Mouse (Mus musculus): ENCODE data around the gene Bcl2l2. TPM values are rescaled to one million over a fixed set of nuclear protein-coding genes. Genes with fewer than 3 reads are reported as not detected.

Gene Bcl2l2
- polyA plus RNA-seq, 1 experiment from 2014 or later: 3.2 TPM

DNA sequence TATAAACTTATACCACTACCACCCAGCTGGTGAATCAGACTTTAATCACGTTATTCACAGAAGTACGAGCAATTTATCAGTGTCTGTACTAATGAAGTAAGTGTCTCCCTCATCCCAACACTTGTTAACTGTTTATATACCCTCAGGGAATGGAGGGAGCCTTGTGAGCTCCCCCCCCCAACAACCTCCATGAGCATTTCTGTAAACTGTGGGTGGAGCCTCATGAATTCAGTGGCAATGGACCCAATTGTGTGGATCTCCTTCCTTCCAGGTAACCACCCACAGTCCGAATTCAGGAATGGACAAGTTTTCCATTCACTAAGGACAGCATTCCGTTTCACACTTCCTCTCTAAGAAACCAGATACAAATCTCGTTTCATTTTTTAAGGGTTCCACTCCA lies 17.6 kb upstream of the Bcl2l2 start:
- DNase-seq (ENCODE audit: low spot score) (no peak), ATAC-seq (replicated peaks; ENCODE audit: low FRiP score) (no peak)
- Histone ChIP-seq H3K9ac (ENCODE audit: low read length) (no peak overlapping the region), H3K27ac (ENCODE audit: low read depth, low read length) (no peak overlapping the region), H3K9me3 (ENCODE audit: control insufficient read depth, low read length) (no peaks in the 10 kb centered on the region), H3K36me3 (ENCODE audit: control insufficient read depth, insufficient read depth, low read length) (no peaks in the 10 kb centered on the region), H3K4me1 (replicated peaks; ENCODE audit: control insufficient read depth, insufficient read depth, low read length) (no peaks in the 10 kb centered on the region; the same call in 1 of the 2 replicates), H3K27me3 (ENCODE audit: control insufficient read depth, insufficient read depth, low read length) (no peaks in the 10 kb centered on the region), H3K4me3 (ENCODE audit: low read depth, low read length) (no peak overlapping the region), H3K4me2 (ENCODE audit: low read depth, low read length, severe bottlenecking) (no peak overlapping the region)
- 84% methylated on average over 5 of the region's 5 CpGs for WGBS

DNA sequence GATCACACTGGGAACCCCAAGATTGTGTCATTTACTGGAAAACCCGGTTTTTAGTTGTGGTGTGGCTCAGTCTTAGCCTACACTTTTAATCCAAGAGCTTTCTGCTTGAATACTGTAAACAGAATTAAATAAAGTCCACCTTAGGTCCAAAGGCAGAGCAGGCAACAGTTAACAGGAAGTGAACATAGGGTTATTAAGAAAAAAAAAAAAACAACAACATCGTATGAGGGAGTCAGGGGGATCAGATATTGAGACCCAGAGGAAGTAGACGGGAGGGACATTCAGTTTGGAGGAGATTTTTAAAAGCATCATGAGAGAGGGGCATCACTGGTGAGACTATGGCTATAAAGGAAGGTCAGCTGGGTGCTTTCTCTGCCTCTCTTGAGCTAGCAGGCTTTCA lies 16.9 kb upstream of the Bcl2l2 start:
- WGBS: 70% methylated on average over 3 of the region's 3 CpGs
- H3K9me3 ChIP-seq (ENCODE audit: control insufficient read depth, low read length): no peaks in the 10 kb centered on the region
- no peaks in the 10 kb centered on the region; the same call in 1 of the 2 replicates for H3K4me1 ChIP-seq (replicated peaks; ENCODE audit: control insufficient read depth, insufficient read depth, low read length)
- no peaks in the 10 kb centered on the region for H3K27me3 ChIP-seq (ENCODE audit: control insufficient read depth, insufficient read depth, low read length)
- H3K27ac ChIP-seq (ENCODE audit: low read depth, low read length): no peak overlapping the region
- DNase-seq (ENCODE audit: low spot score) (no peak), ATAC-seq (replicated peaks; ENCODE audit: low FRiP score) (no peak)
- no peaks in the 10 kb centered on the region for H3K36me3 ChIP-seq (ENCODE audit: control insufficient read depth, insufficient read depth, low read length)
- H3K4me2 ChIP-seq (ENCODE audit: low read depth, low read length, severe bottlenecking): no peak overlapping the region
- H3K9ac ChIP-seq (ENCODE audit: low read length): no peak overlapping the region
- no peak overlapping the region for H3K4me3 ChIP-seq (ENCODE audit: low read depth, low read length)

DNA sequence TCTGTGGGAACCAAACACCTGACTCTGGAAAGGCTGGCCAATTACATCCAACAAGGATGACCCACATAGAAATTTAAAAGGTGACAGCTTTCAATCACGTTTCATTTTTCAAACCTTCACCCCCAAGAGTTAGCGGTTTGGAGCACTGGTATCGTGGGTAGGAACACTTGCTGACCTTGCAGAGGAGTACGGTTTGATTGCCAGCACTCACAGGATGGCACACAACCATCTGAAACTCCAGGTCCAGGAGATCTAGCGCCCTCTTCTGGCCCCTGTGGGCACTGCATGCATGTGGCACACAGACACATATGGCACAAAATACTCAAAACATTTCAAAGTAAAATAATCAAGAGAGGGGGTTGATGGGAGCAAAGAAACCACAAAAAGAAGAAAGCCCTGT lies 16.2 kb upstream of the Bcl2l2 start:
- DNase-seq (ENCODE audit: low spot score): peak; percentile 68

DNA sequence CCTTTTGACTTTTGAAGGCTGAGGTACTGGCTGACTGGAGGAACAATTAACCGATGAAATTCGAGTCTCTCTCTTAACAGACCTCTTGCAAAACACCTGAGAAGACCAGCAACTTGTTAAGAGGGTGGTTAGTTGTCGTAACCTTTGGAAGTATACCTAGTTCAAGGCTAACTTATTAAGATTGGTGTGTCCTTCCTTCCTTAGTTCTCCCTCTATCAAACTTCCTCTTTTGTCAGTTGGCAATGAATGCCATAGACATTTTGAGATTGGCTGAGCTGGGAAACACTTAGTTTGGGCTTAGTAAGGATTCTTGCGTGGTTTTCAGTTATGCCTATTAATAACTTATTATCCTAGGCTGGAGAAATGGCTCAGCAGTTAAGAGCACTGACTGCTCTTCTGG lies 15.2 kb upstream of the Bcl2l2 start:
- Histone ChIP-seq H3K4me1 (replicated peaks; ENCODE audit: control insufficient read depth, insufficient read depth, low read length) (no peaks in the 10 kb centered on the region; the same call in 1 of the 2 replicates), H3K9ac (ENCODE audit: low read length) (no peak overlapping the region), H3K4me3 (ENCODE audit: low read depth, low read length) (no peak overlapping the region), H3K36me3 (ENCODE audit: control insufficient read depth, insufficient read depth, low read length) (no peaks in the 10 kb centered on the region), H3K9me3 (ENCODE audit: control insufficient read depth, low read length) (no peaks in the 10 kb centered on the region), H3K27me3 (ENCODE audit: control insufficient read depth, insufficient read depth, low read length) (no peaks in the 10 kb centered on the region), H3K27ac (ENCODE audit: low read depth, low read length) (no peak overlapping the region), H3K4me2 (ENCODE audit: low read depth, low read length, severe bottlenecking) (no peak overlapping the region)
- DNase-seq (ENCODE audit: low spot score) (no peak), ATAC-seq (replicated peaks; ENCODE audit: low FRiP score) (no peak)
- 88% methylated on average over 4 of the region's 4 CpGs for WGBS

More for the DNA sequence above, 16.2 kb upstream of the Bcl2l2 start:
- Histone ChIP-seq H3K9me3 (ENCODE audit: control insufficient read depth, low read length) (no peaks in the 10 kb centered on the region), H3K4me2 (ENCODE audit: low read depth, low read length, severe bottlenecking) (no peak overlapping the region), H3K9ac (ENCODE audit: low read length) (no peak overlapping the region), H3K4me3 (ENCODE audit: low read depth, low read length) (no peak overlapping the region), H3K4me1 (replicated peaks; ENCODE audit: control insufficient read depth, insufficient read depth, low read length) (no peaks in the 10 kb centered on the region; the same call in 1 of the 2 replicates), H3K27ac (ENCODE audit: low read depth, low read length) (no peak overlapping the region), H3K36me3 (ENCODE audit: control insufficient read depth, insufficient read depth, low read length) (no peaks in the 10 kb centered on the region), H3K27me3 (ENCODE audit: control insufficient read depth, insufficient read depth, low read length) (no peaks in the 10 kb centered on the region)
- ATAC-seq (replicated peaks; ENCODE audit: low FRiP score): no peak
- 54% methylated on average over 5 of the region's 5 CpGs for WGBS

DNA sequence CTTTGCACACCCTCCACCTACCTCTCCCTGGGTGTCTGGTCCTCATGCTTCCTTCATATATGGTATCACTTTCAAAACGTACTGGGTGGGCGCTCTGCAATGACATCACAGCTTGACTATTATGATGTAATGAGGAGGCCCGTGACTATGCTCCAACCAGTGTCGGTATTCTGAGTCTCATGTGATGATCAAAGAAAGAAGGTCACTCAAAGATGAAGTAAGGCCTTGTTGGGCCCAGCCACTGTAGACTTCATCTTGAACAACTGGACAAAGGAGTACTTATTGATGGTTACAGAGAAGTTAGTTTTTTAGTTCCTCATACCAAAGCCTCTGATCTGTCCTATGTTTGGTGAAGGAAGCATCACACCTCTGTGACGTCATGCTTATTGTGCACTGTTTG lies 12.3 kb upstream of the Bcl2l2 start, which contains the start of gene Homez:
Homez (minus strand) TSS at position 101 of the 400 bp plus-strand sequence.
- Histone ChIP-seq H3K9me3 (ENCODE audit: control insufficient read depth, low read length) (no peaks in the 10 kb centered on the region), H3K4me2 (ENCODE audit: low read depth, low read length, severe bottlenecking) (no peak within 1 kb of the TSS), H3K27ac (ENCODE audit: low read depth, low read length) (no peak within 1 kb of the TSS), H3K27me3 (ENCODE audit: control insufficient read depth, insufficient read depth, low read length) (no peaks in the 10 kb centered on the region), H3K4me1 (replicated peaks; ENCODE audit: control insufficient read depth, insufficient read depth, low read length) (peaks cover 3% of the 10 kb centered on the region; the same call in 1 of the 2 replicates), H3K9ac (ENCODE audit: low read length) (no peak within 1 kb of the TSS), H3K4me3 (ENCODE audit: low read depth, low read length) (no peak within 1 kb of the TSS), H3K36me3 (ENCODE audit: control insufficient read depth, insufficient read depth, low read length) (no peaks in the 10 kb centered on the region)
- DNase-seq (ENCODE audit: low spot score) (no peak), ATAC-seq (replicated peaks; ENCODE audit: low FRiP score) (no peak)
- 91% methylated on average over 5 of the region's 5 CpGs for WGBS

DNA sequence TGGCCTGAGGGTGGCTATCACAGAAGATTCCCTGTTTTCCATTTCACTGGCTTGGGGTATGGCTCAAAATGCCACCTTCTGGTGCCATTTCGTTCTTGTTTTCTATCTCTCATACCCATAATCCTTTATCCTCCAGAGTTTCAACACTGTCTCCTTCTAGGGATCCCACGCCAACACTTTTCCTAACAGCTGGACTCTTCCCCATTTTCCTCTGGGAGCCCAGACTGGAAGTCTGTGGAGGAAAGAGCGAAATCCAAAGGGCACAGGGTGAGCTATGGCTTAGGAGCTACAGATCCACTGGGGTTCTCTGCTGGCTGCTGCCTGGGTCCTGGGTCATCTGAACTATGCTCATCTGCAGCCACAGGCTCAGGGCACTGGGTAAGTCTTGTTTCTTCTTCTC lies 9.0 kb upstream of the Bcl2l2 start:
- WGBS: 98% methylated on average over 3 of the region's 3 CpGs
- ATAC-seq (replicated peaks; ENCODE audit: low FRiP score) (no peak), DNase-seq (ENCODE audit: low spot score) (no peak)
- no peaks in the 10 kb centered on the region for H3K36me3 ChIP-seq (ENCODE audit: control insufficient read depth, insufficient read depth, low read length)
- no peak overlapping the region for H3K9ac ChIP-seq (ENCODE audit: low read length)
- H3K4me3 ChIP-seq (ENCODE audit: low read depth, low read length): no peak overlapping the region
- no peak overlapping the region for H3K4me2 ChIP-seq (ENCODE audit: low read depth, low read length, severe bottlenecking)
- H3K27me3 ChIP-seq (ENCODE audit: control insufficient read depth, insufficient read depth, low read length): peaks cover 2% of the 10 kb centered on the region; the same call in 1 of the 2 replicates
- no peak overlapping the region for H3K27ac ChIP-seq (ENCODE audit: low read depth, low read length)
- peaks cover 5% of the 10 kb centered on the region for H3K4me1 ChIP-seq (replicated peaks; ENCODE audit: control insufficient read depth, insufficient read depth, low read length)
- H3K9me3 ChIP-seq (ENCODE audit: control insufficient read depth, low read length): no peaks in the 10 kb centered on the region

DNA sequence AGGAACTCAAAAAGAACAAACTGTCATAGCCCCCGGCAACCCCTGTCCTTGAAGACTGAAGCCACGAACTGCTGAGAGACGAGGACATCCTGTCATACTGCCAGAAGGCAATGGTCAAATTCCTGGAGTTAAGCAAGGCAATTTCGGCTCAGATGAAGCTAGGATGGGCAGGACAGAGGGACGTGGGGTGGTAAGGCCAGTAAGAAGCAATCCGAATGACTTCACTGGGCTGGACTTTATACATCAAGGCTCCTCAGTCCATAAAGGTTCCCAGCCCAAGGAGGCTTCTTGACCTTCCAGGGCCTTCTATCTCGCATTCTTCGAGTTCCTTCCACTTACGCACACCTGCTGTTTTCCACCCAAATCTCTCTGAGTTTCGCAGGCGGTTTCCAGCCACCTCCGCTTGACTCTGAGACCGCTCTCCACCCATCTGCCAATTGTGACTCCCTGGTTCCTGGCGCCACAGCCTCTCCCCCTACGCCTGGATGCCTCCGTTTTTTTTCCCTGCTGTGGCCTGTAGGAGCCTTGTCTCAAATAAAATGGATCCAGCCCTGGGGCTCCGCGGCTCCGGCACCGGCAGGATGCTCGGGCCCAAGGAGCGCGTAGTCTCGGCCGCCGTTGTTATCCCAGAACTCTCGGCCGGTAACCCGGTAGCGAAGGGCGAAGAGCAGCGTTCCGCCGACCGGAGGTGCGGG lies 7.2 kb upstream of the Bcl2l2 start:
- DNase-seq (ENCODE audit: low spot score) (no peak), ATAC-seq (replicated peaks; ENCODE audit: low FRiP score) (peak; percentile 55)
- Histone ChIP-seq H3K27ac (ENCODE audit: low read depth, low read length) (0 out of 2 replicates have a peak overlapping the region, but pooled peaks have one; percentile 50), H3K9ac (ENCODE audit: low read length) (peak overlapping the region; percentile 88), H3K4me1 (replicated peaks; ENCODE audit: control insufficient read depth, insufficient read depth, low read length) (peaks cover 5% of the 10 kb centered on the region), H3K4me3 (ENCODE audit: low read depth, low read length) (peak overlapping the region; percentile 69), H3K9me3 (ENCODE audit: control insufficient read depth, low read length) (no peaks in the 10 kb centered on the region), H3K36me3 (ENCODE audit: control insufficient read depth, insufficient read depth, low read length) (no peaks in the 10 kb centered on the region), H3K4me2 (ENCODE audit: low read depth, low read length, severe bottlenecking) (peak overlapping the region; percentile 98), H3K27me3 (ENCODE audit: control insufficient read depth, insufficient read depth, low read length) (peaks cover 2% of the 10 kb centered on the region; the same call in 1 of the 2 replicates)
- WGBS: 3% methylated on average over 36 of the region's 36 CpGs

DNA sequence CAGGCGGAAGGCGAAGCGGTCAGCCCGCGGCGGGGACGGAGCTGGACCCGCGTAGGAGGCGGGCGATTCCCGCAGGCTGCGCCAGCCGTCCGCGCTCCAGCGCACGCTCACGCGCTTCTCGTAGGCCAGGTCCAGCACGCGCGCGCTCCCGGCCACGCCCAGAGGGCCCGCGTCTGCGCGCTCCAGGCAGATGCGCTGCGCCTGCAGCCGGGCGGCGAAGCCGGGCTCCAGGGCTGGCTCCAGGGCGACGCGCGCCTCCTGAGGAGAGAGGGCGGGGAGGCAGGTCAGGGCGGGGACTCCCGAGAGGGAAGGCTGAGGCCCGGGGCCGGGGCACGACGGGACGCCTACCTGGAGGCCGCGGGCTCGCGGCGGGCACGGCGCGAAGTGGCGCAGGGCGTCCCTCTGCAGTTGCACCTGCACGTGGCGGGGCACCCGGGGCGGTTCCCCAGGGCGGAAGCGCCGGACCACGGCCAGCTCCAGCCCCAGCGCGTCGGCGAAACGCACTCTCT lies 6.6 kb upstream of the Bcl2l2 start:
- DNase-seq (ENCODE audit: low spot score) (peak; percentile 94), ATAC-seq (replicated peaks; ENCODE audit: low FRiP score) (peak; percentile 90)
- 0% methylated on average over 60 of the region's 72 CpGs for WGBS
- Histone ChIP-seq H3K9ac (ENCODE audit: low read length) (peak overlapping the region; percentile 88), H3K4me1 (replicated peaks; ENCODE audit: control insufficient read depth, insufficient read depth, low read length) (peaks cover 5% of the 10 kb centered on the region), H3K4me3 (ENCODE audit: low read depth, low read length) (peak overlapping the region; percentile 69), H3K9me3 (ENCODE audit: control insufficient read depth, low read length) (no peaks in the 10 kb centered on the region), H3K36me3 (ENCODE audit: control insufficient read depth, insufficient read depth, low read length) (no peaks in the 10 kb centered on the region), H3K4me2 (ENCODE audit: low read depth, low read length, severe bottlenecking) (peak overlapping the region; percentile 98), H3K27ac (ENCODE audit: low read depth, low read length) (peak overlapping the region; percentile 50; the same call in 1 of the 2 replicates), H3K27me3 (ENCODE audit: control insufficient read depth, insufficient read depth, low read length) (peaks cover 2% of the 10 kb centered on the region; the same call in 1 of the 2 replicates)

Data from forebrain, embryonic 11.5 days (tissue).